Mouse (Mus musculus) myocyte (in vitro differentiated cells): ENCODE data around the gene Lrp11.

Experiments
- MYOG ChIP-seq, 3 experiments: IDR thresholded peaks; one replicate each; pipeline ENCODE4 v1.6.1; 2011; ENCODE audit warnings: control low read depth in 2 of 3, low read depth in 2 of 3, mild to moderate bottlenecking in 2 of 3; ENCODE audit not compliant: insufficient read length in 2 of 3, control insufficient read depth in 1 of 3, insufficient read depth in 1 of 3
- POLR2A ChIP-seq: IDR thresholded peaks from one replicate; pipeline ENCODE4 v1.6.1; 2011; ENCODE audit warnings: low read depth, mild to moderate bottlenecking, control low read depth, moderate library complexity; ENCODE audit not compliant: insufficient read length

DNA sequence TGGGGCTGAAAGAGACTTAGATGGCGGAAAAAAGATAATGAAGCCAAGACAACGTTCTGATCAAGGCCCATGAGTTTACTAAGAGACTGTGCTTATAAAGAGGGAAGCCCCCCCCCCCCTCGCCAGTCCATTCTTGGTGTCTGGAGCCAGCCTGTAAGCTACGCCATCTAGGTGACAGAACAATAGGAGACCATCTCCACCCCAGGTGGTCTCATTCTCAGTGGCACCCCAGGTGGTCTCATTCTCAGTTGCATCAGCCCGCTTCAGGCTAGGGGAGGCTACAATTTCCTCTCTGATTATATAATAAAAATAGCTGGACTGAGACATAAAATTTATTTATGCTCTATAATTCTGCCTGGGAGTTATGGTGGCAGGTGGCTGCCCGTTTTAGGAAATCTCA, 22.0 kb downstream of the Lrp11 start:
- TF ChIP-seq MYOG (IDR thresholded peaks at IDR 0.05; ENCODE audit: control insufficient read depth in 1 of 3, insufficient read depth in 1 of 3, insufficient read length in 2 of 3, low read depth in 2 of 3) (no peak), POLR2A (no peak)
